Comparison of ENCODE assay signal across 7 mouse cellular contexts in the genomic region with DNA sequence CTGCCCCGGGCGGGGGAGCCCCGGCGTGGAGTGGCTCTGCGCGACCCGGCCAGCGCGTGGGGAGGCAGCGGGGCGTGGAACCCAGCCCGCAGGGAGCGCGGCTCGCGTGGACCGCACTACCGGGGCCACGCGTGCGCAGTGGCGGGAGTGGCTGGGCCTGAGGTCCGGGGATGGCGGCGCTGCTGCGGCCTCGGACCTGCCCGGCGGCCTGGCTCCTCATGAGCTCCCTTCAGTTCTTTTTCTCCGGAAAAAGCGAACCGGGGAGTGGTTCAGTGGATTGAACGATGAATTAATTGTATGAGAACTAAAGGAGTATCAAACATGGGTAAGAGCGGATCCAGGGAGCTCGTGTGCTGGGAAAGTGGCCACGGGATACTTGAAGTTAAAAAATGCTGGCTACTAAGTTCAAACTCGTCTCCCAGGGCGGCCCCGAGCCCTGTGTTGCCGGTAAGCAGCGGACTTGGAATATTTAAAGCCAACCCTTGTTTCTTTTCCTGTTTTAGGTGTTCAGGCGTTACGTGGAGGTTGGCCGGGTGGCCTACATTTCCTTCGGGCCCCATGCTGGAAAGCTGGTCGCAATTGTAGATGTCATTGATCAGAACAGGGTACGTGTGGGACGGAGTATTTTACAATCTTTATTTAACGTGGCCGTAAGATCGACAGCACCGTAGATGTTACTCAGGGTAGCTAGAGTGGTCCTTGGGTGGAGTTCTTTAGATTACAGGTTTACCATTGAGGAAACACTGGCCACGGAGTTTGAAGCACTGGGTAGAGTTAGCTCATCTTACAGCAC. TPM values are rescaled to one million over a fixed set of nuclear protein-coding genes. Genes with fewer than 3 reads are reported as not detected.
DNase-seq lines count a peak whose midpoint lies in the region; ATAC-seq and TF ChIP-seq lines count a peak whose summit lies in the region.

No protein-coding gene starts in this region.

- H3K9me3 ChIP-seq in lung, postnatal 0 days (ENCODE audit: low read length), result no peaks in the 10 kb centered on the region
- peaks cover 17% of the 10 kb centered on the region for H3K9me3 ChIP-seq in erythroblast, embryonic 14.5 days (ENCODE audit: control insufficient read depth, low read length)
- no peaks in the 10 kb centered on the region for H3K9me3 ChIP-seq in limb, embryonic 11.5 days (ENCODE audit: control insufficient read depth, low read length)

- TF ChIP-seq EP300 in lung, postnatal 0 days (IDR thresholded peaks at IDR 0.05), result no peak

- no peak for TF ChIP-seq POLR2A in small intestine, adult 2 months (IDR thresholded peaks at IDR 0.05; ENCODE audit: low read depth, low read length)

- TF ChIP-seq CTCF in lung, postnatal 0 days (IDR thresholded peaks at IDR 0.05), result 0 out of 2 replicates have a peak, but pooled peaks have one; percentile 14
- TF ChIP-seq CTCF in small intestine, adult 2 months (IDR thresholded peaks at IDR 0.05; ENCODE audit: extremely low read depth, insufficient read length, insufficient replicate concordance, low read depth, low read length), result no peak

- peaks cover 21% of the 10 kb centered on the region; the same call in 1 of the 2 replicates for H3K36me3 ChIP-seq in lung, postnatal 0 days (ENCODE audit: insufficient read depth, low read length)
- peaks cover 49% of the 10 kb centered on the region for H3K36me3 ChIP-seq in erythroblast, embryonic 14.5 days (ENCODE audit: control insufficient read depth)
- peaks cover 22% of the 10 kb centered on the region for H3K36me3 ChIP-seq in limb, embryonic 11.5 days (ENCODE audit: control insufficient read depth, insufficient read depth, low read length)
- H3K36me3 ChIP-seq in small intestine, adult 2 months (ENCODE audit: control insufficient read depth, insufficient read depth, low read length), result peaks cover 22% of the 10 kb centered on the region

- WGBS in lung, postnatal 0 days, result 1% methylated on average over 48 of the region's 53 CpGs
- 1% methylated on average over 52 of the region's 53 CpGs for WGBS in limb, embryonic 11.5 days
- WGBS in small intestine, adult 2 months, result 1% methylated on average over 53 of the region's 53 CpGs

- peak overlapping the region; percentile 83 for H3K27ac ChIP-seq in lung, postnatal 0 days (ENCODE audit: low read length)
- peak overlapping the region; percentile 59 for H3K27ac ChIP-seq in limb, embryonic 11.5 days (replicated peaks; ENCODE audit: low read depth, low read length)
- peak overlapping the region; percentile 45 for H3K27ac ChIP-seq in small intestine, adult 2 months (ENCODE audit: insufficient read depth, low read depth, low read length)

- H3K27me3 ChIP-seq in lung, postnatal 0 days (replicated peaks; ENCODE audit: insufficient read depth, low read length), result no peaks in the 10 kb centered on the region
- no peaks in the 10 kb centered on the region for H3K27me3 ChIP-seq in erythroblast, embryonic 14.5 days (ENCODE audit: control insufficient read depth)
- H3K27me3 ChIP-seq in limb, embryonic 11.5 days (ENCODE audit: control insufficient read depth, insufficient read depth, low read length), result no peaks in the 10 kb centered on the region
- no peaks in the 10 kb centered on the region for H3K27me3 ChIP-seq in small intestine, adult 2 months (ENCODE audit: control insufficient read depth, insufficient read depth, low read length)

- peaks cover 9% of the 10 kb centered on the region; the same call in 1 of the 2 replicates for H3K4me1 ChIP-seq in lung, postnatal 0 days (ENCODE audit: insufficient read depth, low read depth, low read length)
- H3K4me1 ChIP-seq in erythroblast, embryonic 14.5 days (ENCODE audit: control insufficient read depth), result peaks cover 82% of the 10 kb centered on the region
- H3K4me1 ChIP-seq in limb, embryonic 11.5 days (ENCODE audit: control insufficient read depth, insufficient read depth, low read length), result peaks cover 6% of the 10 kb centered on the region; the same call in 1 of the 2 replicates
- H3K4me1 ChIP-seq in small intestine, adult 2 months (ENCODE audit: control insufficient read depth, insufficient read depth, insufficient read length, low read length), result peaks cover 8% of the 10 kb centered on the region; the same call in 1 of the 2 replicates

- peak overlapping the region; percentile 68 for H3K4me2 ChIP-seq in lung, postnatal 0 days (replicated peaks; ENCODE audit: low read depth, low read length)
- H3K4me2 ChIP-seq in limb, embryonic 11.5 days (ENCODE audit: low read depth, severe bottlenecking), result peak overlapping the region; percentile 63

- H3K4me3 ChIP-seq in lung, postnatal 0 days (ENCODE audit: low read depth, low read length), result peak overlapping the region; percentile 84
- H3K4me3 ChIP-seq in erythroblast, embryonic 14.5 days (replicated peaks), result peak overlapping the region; percentile 100
- peak overlapping the region; percentile 82 for H3K4me3 ChIP-seq in limb, embryonic 11.5 days (ENCODE audit: low read depth, low read length)
- H3K4me3 ChIP-seq in small intestine, adult 2 months (ENCODE audit: low read depth, low read length), result peak overlapping the region; percentile 91

- ATAC-seq in lung, postnatal 0 days, result peak; percentile 85
- peak; percentile 70 for ATAC-seq in limb, embryonic 11.5 days (ENCODE audit: insufficient number of reproducible peaks, low FRiP score, low TSS enrichment, low read depth)

- no peak for DNase-seq in lung, postnatal 0 days (ENCODE audit: low spot score)
- no peak for DNase-seq in lung, adult 18-20 months
- DNase-seq in limb, embryonic 11.5 days (ENCODE audit: low spot score), result no peak
- DNase-seq in spleen, adult 12 weeks (ENCODE audit: low spot score), result no peak
- DNase-seq in ovary, postnatal 14 days (ENCODE audit: low spot score), result no peak

- peak overlapping the region; percentile 84 for H3K9ac ChIP-seq in lung, postnatal 0 days (replicated peaks; ENCODE audit: low read depth)
- H3K9ac ChIP-seq in limb, embryonic 11.5 days (ENCODE audit: low read length), result peak overlapping the region; percentile 94

RNA-seq across cellular contexts. Expression of a gene that starts 0.5 kb away (rescaled TPM):
- 456 and 488 TPM in 2 replicates for polyA plus RNA-seq in lung, postnatal 0 days (2015; fragmentation: Nextera tagmentation; extraction: Ambion mirVana)
- 124 and 135 TPM in 2 replicates for polyA plus RNA-seq in erythroblast, embryonic 14.5 days (2012)
- 962 and 998 TPM in 2 replicates for polyA plus RNA-seq in limb, embryonic 11.5 days (2014; fragmentation: Nextera tagmentation; extraction: Ambion mirVana)
- polyA plus RNA-seq in small intestine, adult 2 months (2012; rRNA removed), result 90.3 and 246 TPM in 2 replicates

RNA-seq across cellular contexts. Expression of a gene that starts 32.2 kb away (rescaled TPM):
- 3.6 and 4.1 TPM in 2 replicates for polyA plus RNA-seq in lung, postnatal 0 days (2015; fragmentation: Nextera tagmentation; extraction: Ambion mirVana)
- polyA plus RNA-seq in erythroblast, embryonic 14.5 days (2012), result 0.03 TPM in 1 of 2 replicates, not detected in the other
- 0.19 and 0.21 TPM in 2 replicates for polyA plus RNA-seq in limb, embryonic 11.5 days (2014; fragmentation: Nextera tagmentation; extraction: Ambion mirVana)
- 1.2 and 1.6 TPM in 2 replicates for polyA plus RNA-seq in small intestine, adult 2 months (2012; rRNA removed)
